Mouse (Mus musculus) gastrocnemius, adult 8-10 months (tissue): ENCODE measurements around the gene Itgb2l. TPM values are rescaled to one million over a fixed set of nuclear protein-coding genes. Genes with fewer than 3 reads are reported as not detected.

ENCODE experiments used
- DNase-seq, 2 experiments: peaks; one replicate each; pipeline ENCODE4 v3.0.0; 2022; ENCODE audit warnings: low spot score in 2 of 2
- total RNA-seq, 4 experiments: library from RNA; stranded (reverse); gene quantifications; 2 replicates each; pipeline ENCODE4 v1.2.4; 2022

Gene Itgb2l
- total RNA-seq, 4 experiments from 2014 or later = not detected

DNA sequence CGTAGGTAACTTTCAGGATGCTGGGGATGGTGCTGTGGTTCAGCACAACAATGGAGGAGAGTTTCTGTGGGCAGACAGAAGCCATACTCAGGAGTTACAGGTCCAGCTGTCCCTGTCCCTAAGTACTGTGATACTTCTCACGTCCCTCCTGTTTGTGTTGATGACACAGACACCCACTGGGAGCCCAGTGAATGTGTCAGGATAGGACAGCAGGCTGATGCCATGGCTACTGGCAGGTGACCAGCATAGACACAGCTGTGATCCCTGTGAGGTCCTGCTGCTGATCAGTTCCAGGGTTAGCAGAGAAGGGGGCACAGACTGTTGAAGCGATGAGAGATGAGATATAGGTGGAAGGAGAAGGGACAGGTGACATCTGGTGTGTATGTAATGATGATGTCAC, 14.4 kb downstream of the Itgb2l start:
- no peak for DNase-seq

DNA sequence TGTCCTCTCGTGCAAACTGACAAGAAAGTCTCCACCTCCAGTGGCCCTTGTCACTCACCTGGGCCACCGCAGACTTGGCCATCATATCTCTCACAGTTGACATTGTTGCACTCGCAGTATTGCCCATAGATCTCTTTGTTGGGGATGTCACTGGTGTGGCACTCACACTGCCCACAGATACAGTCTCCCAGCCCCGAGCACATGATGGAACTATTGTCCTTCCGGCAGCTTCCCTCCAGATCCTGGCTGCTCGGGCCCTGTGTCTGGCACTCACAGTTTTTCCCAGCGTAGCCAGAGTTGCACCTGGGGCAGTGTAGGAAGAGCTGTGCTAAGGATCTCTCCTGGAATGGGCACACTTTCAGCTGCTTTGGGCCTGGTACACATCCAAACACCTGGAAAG, 16.7 kb downstream of the Itgb2l start:
- no peak for DNase-seq

GRCm38 (mm10) chr16:96425044-96425443, 18.4 kb downstream of the Itgb2l start:
- no peak for DNase-seq

- DNase-seq = no peak
Observed at GRCm38 (mm10) chr16:96408064-96408465, 35.4 kb downstream of the Itgb2l start.

GRCm38 (mm10) chr16:96406312-96406711, 37.1 kb downstream of the Itgb2l start:
- DNase-seq = no peak

DNA sequence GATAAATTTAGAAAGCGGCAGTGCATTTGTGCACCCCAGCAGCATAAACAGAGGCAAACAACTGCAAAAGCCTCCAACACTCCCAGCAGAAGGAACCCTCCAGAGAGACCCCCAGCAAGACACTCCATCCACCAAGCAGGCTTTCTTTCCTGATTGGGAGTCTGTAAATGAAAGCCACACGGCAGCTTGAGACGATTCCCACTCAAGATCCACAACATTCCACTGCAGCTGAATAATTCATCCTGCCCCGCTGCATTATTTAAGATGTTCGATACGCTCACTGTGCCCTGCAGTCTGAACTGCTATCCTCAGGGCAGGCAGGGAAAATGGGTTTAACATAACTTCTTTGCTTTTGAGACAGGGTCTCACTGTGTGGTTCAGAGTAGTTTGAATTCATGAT, 41.1 kb downstream of the Itgb2l start:
- DNase-seq = no peak

GRCm38 (mm10) chr16:96400046-96400445, 43.4 kb downstream of the Itgb2l start:
- no peak for DNase-seq

DNA sequence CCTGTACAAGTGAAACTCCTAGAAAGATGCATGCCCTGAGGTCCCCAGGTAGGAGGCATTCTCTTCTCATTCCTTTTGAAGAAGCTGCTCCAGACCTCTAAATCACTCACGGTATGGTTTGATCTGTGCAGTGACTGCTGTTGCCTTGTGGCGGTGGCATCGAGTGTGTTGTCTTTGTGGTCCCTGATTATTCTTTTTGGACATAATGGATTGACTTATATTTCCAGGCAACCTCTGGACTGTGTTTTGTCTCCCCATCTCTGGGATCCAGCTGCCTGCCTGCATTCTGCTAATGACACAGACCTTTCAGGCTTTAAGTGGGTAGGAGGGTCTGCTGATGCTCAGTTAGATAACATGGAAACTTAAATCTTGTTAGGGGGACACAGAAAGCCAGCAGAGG, 44.6 kb downstream of the Itgb2l start:
- no peak for DNase-seq

- DNase-seq = no peak
Observed at GRCm38 (mm10) chr16:96396013-96396650, 47.3 kb downstream of the Itgb2l start.

- DNase-seq = no peak
Observed at GRCm38 (mm10) chr16:96395516-96395915, 47.9 kb downstream of the Itgb2l start.

GRCm38 (mm10) chr16:96391070-96391469, 52.3 kb downstream of the Itgb2l start:
- no peak for DNase-seq

DNA sequence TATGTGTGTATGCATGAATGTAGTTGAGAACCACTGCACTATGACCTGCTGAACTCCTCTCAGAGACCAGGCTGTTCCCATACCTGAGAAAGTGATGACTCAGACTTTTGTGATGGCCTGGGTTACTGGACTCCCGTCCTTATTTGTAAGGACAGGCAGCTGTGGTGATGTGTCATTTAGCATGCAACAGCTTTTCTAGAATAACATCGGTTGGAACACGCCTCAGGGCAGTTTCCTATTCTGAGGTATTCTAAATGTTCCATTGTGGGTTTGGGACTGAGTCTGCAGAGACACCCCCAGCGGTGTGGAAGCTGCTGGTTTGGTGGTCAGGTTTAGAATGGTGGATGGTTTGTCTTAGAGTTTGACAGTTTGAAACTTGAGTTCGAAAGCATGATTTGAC, 54.9 kb downstream of the Itgb2l start:
- no peak for DNase-seq

DNA sequence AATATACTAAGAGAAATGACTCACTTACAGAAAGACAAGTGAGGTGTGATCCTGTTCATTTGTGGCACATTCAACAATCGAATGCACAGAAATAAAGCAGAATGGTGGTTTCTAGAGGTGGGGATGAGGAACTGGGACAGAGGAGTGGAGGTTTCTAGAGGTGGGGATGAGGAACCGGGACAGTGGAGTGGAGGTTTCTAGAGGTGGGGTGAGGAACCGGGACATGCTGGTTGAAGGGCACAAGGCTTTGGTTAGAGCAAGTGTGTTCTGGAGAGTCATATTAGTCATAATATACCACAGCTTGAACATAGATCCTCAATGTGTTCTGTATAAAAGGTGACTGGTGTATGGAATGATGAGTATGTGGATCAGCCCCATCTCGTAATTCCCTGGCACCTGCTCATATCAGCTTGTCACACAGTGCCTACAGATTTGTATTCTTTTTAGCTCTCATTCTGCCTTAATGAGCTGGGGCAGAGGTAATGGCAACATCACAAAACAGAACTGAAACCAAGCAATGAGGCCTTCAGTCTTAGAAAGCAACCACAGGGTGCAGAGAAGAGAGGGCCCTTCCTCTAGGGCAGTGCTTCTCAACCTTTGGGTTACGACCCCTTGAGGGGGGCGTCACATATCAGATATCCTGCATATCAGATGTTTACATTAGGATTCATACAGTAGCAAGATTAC, 55.6 kb downstream of the Itgb2l start:
- no peak for DNase-seq

DNA sequence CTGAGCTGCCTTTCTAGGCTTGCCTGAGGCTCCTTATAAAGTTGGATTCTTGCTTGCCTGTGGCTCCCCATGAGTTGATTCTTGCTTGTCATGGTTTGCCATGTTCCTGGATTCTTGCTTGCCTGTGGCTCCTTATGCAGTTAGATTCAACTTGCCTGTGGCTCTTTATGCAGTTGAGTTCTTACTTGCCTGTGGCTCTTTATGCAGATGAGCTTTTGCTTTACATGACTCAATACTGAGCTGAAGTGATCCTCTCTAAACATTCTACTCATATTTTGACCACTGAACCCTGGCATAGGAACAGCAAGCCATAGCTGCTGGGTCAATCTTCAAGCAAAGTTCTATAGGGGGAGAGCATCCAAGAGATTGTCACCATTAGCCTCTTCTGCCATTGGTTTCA, 58.7 kb downstream of the Itgb2l start:
- no peak for DNase-seq

DNA sequence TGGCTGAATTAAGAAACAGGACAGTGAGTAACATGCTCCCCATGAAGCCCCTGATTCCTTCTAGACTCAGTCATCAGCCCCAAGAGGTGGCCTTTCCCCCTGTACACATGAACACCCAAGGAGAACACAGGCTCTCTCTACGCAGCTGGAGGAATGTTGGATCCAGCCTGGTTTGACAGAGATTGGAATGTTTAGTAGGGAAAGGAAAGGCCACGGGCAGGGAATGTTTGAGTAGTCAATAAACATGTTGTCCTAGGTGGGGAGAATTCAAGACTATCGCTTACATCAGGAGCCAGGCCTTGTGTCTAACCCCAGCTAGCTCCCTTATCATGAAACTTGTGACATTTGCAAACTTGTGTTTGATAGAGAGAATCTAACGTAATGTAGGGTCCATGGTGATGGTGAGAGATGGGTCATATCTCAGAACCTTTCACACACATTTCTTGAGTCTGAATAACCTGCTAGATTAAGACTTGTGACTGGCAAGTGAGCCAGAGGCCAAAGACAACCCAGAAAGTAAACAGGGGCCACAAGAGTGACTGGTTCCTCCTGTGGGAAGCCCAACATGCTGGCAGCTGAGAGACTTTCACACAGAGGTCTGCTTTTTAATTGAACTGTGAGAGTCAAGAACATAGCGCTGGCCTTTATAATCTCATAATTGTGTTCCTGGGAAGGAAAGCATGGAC, 60.8 kb downstream of the Itgb2l start:
- DNase-seq = no peak

- DNase-seq = no peak
Observed at GRCm38 (mm10) chr16:96381435-96381834, 62.0 kb downstream of the Itgb2l start.

- no peak for DNase-seq
Observed at GRCm38 (mm10) chr16:96378111-96378510, 65.3 kb downstream of the Itgb2l start.

GRCm38 (mm10) chr16:96376342-96376741, 67.1 kb downstream of the Itgb2l start:
- no peak for DNase-seq

- no peak for DNase-seq
Observed at GRCm38 (mm10) chr16:96375538-96375937, 67.9 kb downstream of the Itgb2l start.

DNA sequence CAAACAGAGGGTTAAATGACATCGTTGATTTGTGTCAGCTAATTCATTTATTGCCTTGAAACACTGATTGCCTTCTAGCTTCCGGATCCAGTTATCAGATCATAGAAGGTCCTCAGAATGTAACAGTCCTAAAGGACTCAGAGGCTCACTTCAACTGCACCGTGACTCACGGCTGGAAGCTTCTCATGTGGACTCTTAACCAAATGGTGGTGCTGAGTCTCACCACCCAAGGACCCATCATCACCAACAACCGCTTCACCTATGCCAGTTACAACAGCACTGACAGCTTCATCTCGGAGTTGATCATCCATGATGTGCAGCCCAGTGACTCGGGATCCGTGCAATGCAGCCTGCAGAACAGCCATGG, 70.7 kb downstream of the Itgb2l start:
- no peak for DNase-seq
